Mouse (Mus musculus) urinary bladder, postnatal 36 days (tissue): ENCODE measurements around the gene Ugt2a3.
"Not testable (repeated sequence)": the region's sequence is repeated elsewhere in the genome, so short reads cannot be mapped to it uniquely, and the experiment has no call there.

Experiments
- DNase-seq, 2 experiments: peaks; one replicate each; pipeline ENCODE4 v3.0.0; 2022; ENCODE audit warnings: low spot score in 2 of 2, mixed read lengths in 1 of 2

Gene Ugt2a3

DNA sequence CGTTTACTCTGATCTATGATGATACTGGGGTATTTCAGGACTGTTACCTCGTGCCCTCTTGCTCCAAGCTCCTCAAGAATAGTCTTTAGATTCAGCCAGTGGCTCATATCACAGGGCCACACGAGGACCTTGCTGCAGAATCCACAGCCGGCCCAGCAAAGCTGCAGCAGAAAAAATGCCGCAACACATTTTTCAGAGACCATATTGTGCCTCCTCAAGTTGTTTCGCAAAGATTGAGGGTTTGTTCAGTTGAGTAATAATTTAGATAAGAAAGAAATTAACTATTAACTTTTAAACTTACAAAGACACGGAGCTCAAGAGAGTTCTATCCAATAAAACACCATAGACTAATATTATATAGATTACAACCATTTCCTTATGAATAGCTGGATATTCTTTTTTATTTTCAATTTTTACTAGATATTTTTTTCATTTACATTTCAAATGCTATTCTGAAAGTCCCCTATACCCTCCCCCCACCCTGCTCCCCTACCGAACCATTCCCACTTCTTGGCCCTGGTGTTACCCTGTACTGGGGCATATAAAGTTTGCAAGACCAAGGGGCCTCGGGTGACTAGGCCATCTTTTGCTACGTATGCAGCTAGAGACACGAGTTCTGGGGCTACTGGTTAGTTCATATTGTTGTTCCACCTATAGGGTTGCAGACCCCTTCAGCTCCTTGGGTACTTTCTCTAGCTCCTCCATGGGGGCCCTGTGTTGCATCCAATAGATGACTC is at the start of gene Ugt2a3:
Gene Ugt2a3 (minus strand): TSS at position 235 of the 737 bp plus-strand sequence.
- no peak for DNase-seq

- DNase-seq = no peak
Measured at GRCm38 (mm10) chr5:87380234-87380633, 43.2 kb upstream of the Ugt2a3 start.

GRCm38 (mm10) chr5:87379825-87380224 is 42.8 kb upstream of the Ugt2a3 start:
- no peak for DNase-seq

DNA sequence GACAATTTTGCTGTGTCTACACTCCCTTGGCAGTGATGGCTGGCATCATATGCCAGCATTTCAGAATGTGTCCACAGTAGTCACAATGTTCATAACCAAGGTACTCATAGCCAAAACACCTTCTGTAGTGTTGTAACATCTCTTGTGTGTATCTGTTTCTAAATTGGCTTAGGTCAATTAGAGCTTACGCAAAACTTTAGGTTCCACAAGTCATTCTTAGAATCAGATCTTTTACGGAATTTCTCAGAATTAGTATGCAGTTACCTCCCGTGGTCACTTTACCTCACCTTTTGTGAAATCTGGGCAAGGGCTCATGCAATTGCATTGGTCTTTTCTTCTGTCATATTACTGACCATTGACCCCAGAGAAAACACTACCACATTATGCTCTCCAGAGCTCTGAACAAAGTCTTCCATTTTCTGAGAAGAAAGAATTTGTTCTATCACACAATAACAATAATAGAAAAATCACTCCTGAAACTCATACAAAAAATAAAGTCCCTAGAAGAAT is 38.9 kb upstream of the Ugt2a3 start:
- DNase-seq = no peak

DNA sequence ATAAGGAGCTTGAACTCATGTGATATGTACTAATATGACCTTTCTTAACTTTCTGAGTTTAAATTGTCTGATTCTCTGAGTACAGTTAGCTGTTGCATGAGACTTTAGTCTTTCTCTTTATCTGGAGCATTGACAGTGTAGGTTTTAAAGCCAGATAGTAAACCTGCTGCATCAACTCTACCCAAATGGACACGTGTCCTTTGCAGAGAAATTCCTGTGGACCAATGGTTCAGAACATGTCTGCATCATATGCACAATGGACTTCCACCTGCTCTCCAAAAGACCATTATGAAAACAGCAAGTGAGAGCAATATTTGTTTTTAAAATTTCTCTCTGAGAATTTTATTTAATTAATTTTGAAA is 36.5 kb upstream of the Ugt2a3 start:
- DNase-seq = no peak

- DNase-seq = not testable (repeated sequence)
Measured at GRCm38 (mm10) chr5:87372788-87373501, 36.0 kb upstream of the Ugt2a3 start.

GRCm38 (mm10) chr5:87350350-87350749 is 13.4 kb upstream of the Ugt2a3 start:
- no peak for DNase-seq

- DNase-seq = not testable (repeated sequence)
Measured at GRCm38 (mm10) chr5:87349150-87349549, 12.2 kb upstream of the Ugt2a3 start.

- DNase-seq = not testable (repeated sequence)
Measured at GRCm38 (mm10) chr5:87347479-87348078, 10.6 kb upstream of the Ugt2a3 start.

- no peak for DNase-seq
Measured at GRCm38 (mm10) chr5:87340461-87340860, 3.5 kb upstream of the Ugt2a3 start.

- DNase-seq = no peak
Measured at GRCm38 (mm10) chr5:87335199-87335598, 1.8 kb downstream of the Ugt2a3 start.

- peak in 1 of 2 experiments; percentile 6 for DNase-seq
Measured at GRCm38 (mm10) chr5:87333584-87333983, 3.4 kb downstream of the Ugt2a3 start.

DNA sequence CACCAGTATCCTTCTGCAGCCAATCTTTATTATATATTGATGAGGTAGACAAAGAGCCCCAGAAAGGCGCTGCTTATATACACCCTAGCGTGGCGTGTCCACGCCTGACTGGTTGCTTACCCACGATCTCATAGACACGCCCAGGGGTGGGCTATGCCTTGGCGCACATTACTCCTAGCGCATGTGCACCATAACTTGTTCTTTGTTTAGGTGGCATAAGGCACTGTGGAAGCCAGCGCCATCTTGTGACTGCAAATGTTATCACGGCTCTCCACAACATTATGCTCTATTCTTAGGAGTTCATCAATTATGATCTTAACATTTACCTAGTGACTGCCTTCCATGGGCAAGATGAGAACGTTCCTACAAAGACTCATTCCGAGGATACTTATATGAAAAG is 25.6 kb downstream of the Ugt2a3 start:
- no peak for DNase-seq

GRCm38 (mm10) chr5:87286180-87286579 is 50.8 kb downstream of the Ugt2a3 start:
- DNase-seq = not testable (repeated sequence)

DNA sequence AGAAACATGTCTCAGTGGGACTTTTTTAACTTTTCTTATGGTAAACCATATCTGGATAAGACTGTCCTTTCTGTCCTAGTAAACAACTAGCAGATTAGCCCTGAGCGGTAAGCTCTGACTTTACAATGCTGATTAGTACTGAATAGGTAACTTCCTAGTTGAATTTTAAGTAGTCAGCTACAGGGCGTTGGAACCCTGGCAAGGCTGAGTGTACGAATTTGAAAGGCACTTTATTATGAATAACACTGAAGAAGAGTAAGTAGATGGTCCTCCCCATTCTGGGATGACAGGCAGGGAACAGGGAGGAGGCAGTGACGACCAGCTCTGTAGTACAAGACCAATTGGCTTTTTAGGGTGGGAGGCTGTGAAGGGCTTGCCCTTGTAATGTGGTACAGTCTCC is 61.0 kb downstream of the Ugt2a3 start:
- not testable (repeated sequence) for DNase-seq

- DNase-seq = no peak
Measured at GRCm38 (mm10) chr5:87275581-87275980, 61.4 kb downstream of the Ugt2a3 start.
